Comparison of ENCODE assay signal across 8 mouse cellular contexts in the genomic region with DNA sequence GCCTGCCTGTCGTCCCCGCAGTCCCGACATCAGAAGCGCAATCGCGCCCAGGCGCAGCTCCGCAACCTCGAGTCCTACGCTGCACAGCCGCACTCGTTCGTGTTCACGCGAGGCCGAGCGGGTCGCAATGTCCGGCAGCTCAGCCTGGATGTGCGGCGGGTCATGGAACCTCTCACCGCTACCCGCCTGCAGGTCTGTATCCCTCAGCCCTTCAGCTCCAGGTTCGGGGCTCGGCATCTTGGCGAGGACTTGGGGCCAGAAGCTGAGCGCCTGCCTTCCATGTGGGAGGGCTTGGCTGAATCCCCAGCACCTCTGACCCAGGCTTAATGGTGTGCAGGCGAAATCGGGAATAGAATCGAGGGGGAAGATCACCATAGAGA. TPM values are rescaled to one million over a fixed set of nuclear protein-coding genes. Genes with fewer than 3 reads are reported as not detected.
DNase-seq lines count a peak whose midpoint lies in the region; ATAC-seq and TF ChIP-seq lines count a peak whose summit lies in the region.

No protein-coding gene starts in this region.

- no peak for TF ChIP-seq CTCF in liver, adult 2 months (IDR thresholded peaks at IDR 0.05; ENCODE audit: low read depth, low read length)

- no peak for TF ChIP-seq POLR2A in liver, adult 2 months (IDR thresholded peaks at IDR 0.05; ENCODE audit: extremely low read depth, insufficient read depth, low read length)

- H3K79me2 ChIP-seq in liver, adult 2 months (ENCODE audit: control insufficient read depth, insufficient read depth, low read length), result peaks cover 6% of the 10 kb centered on the region; the same call in 1 of the 2 replicates

- peaks cover 10% of the 10 kb centered on the region for H3K36me3 ChIP-seq in liver, adult 2 months (ENCODE audit: control insufficient read depth, insufficient read depth, low read length)
- H3K36me3 ChIP-seq in embryonic facial prominence, embryonic 12.5 days, result peaks cover 40% of the 10 kb centered on the region
- peaks cover 31% of the 10 kb centered on the region for H3K36me3 ChIP-seq in intestine, embryonic 15.5 days
- peaks cover 42% of the 10 kb centered on the region for H3K36me3 ChIP-seq in neural tube, embryonic 13.5 days

- DNase-seq in liver, adult 2 months (ENCODE audit: extremely low read depth, low read depth, low spot score), result no peak
- DNase-seq in liver, result no peak
- no peak for DNase-seq in frontal cortex, postnatal 25 days (ENCODE audit: low spot score in 2 of 2)
- DNase-seq in spleen, postnatal 36 days (ENCODE audit: low spot score in 2 of 2), result no peak
- no peak for DNase-seq in urinary bladder, postnatal 36 days (ENCODE audit: low spot score in 2 of 2)

- peak overlapping the region; percentile 85 for H3K4me2 ChIP-seq in embryonic facial prominence, embryonic 12.5 days (replicated peaks)
- H3K4me2 ChIP-seq in intestine, embryonic 15.5 days (replicated peaks), result peak overlapping the region; percentile 66
- peak overlapping the region; percentile 92 for H3K4me2 ChIP-seq in neural tube, embryonic 13.5 days

- H3K9me3 ChIP-seq in embryonic facial prominence, embryonic 12.5 days, result no peaks in the 10 kb centered on the region
- no peaks in the 10 kb centered on the region for H3K9me3 ChIP-seq in intestine, embryonic 15.5 days
- no peaks in the 10 kb centered on the region for H3K9me3 ChIP-seq in neural tube, embryonic 13.5 days

- H3K27me3 ChIP-seq in liver, adult 2 months (ENCODE audit: control insufficient read depth, insufficient read depth, low read length), result no peaks in the 10 kb centered on the region
- no peaks in the 10 kb centered on the region for H3K27me3 ChIP-seq in embryonic facial prominence, embryonic 12.5 days
- no peaks in the 10 kb centered on the region for H3K27me3 ChIP-seq in intestine, embryonic 15.5 days (replicated peaks)
- no peaks in the 10 kb centered on the region for H3K27me3 ChIP-seq in neural tube, embryonic 13.5 days

- ATAC-seq in embryonic facial prominence, embryonic 12.5 days (ENCODE audit: insufficient number of reproducible peaks, insufficient read depth, low FRiP score, low TSS enrichment), result peak; percentile 11; the same call in 1 of the 2 replicates
- ATAC-seq in intestine, embryonic 15.5 days, result peak; percentile 47; the same call in 1 of the 2 replicates
- peak; percentile 44 for ATAC-seq in neural tube, embryonic 13.5 days (ENCODE audit: low read depth)

- peak overlapping the region; percentile 83 for H3K9ac ChIP-seq in liver, adult 2 months (ENCODE audit: low read depth, low read length)
- H3K9ac ChIP-seq in embryonic facial prominence, embryonic 12.5 days, result peak overlapping the region; percentile 85
- H3K9ac ChIP-seq in intestine, embryonic 15.5 days, result peak overlapping the region; percentile 86
- peak overlapping the region; percentile 82 for H3K9ac ChIP-seq in neural tube, embryonic 13.5 days

- WGBS in liver, adult 2 months, result under 1% methylated on average over 30 of the region's 30 CpGs
- under 1% methylated on average over 30 of the region's 30 CpGs for WGBS in embryonic facial prominence, embryonic 12.5 days
- WGBS in intestine, embryonic 15.5 days, result under 1% methylated on average over 30 of the region's 30 CpGs
- WGBS in neural tube, embryonic 13.5 days, result under 1% methylated on average over 24 of the region's 30 CpGs

- H3K27ac ChIP-seq in liver, adult 2 months (replicated peaks; ENCODE audit: insufficient read depth, low read depth, low read length), result peak overlapping the region; percentile 1; the same call in 1 of the 2 replicates
- peak overlapping the region; percentile 93 for H3K27ac ChIP-seq in embryonic facial prominence, embryonic 12.5 days
- peak overlapping the region; percentile 91; the same call in 1 of the 2 replicates for H3K27ac ChIP-seq in intestine, embryonic 15.5 days
- H3K27ac ChIP-seq in neural tube, embryonic 13.5 days (replicated peaks), result peak overlapping the region; percentile 90; the same call in 1 of the 2 replicates

- H3K4me3 ChIP-seq in liver, adult 2 months (ENCODE audit: insufficient read depth, low read depth, low read length), result peak overlapping the region; percentile 63
- peak overlapping the region; percentile 97 for H3K4me3 ChIP-seq in embryonic facial prominence, embryonic 12.5 days
- H3K4me3 ChIP-seq in intestine, embryonic 15.5 days (replicated peaks), result peak overlapping the region; percentile 92
- H3K4me3 ChIP-seq in neural tube, embryonic 13.5 days, result peak overlapping the region; percentile 84

- peaks cover 3% of the 10 kb centered on the region; the same call in 1 of the 2 replicates for H3K4me1 ChIP-seq in liver, adult 2 months (ENCODE audit: control insufficient read depth, insufficient read depth, low read length)
- peaks cover 7% of the 10 kb centered on the region for H3K4me1 ChIP-seq in embryonic facial prominence, embryonic 12.5 days
- H3K4me1 ChIP-seq in intestine, embryonic 15.5 days (replicated peaks), result peaks cover 14% of the 10 kb centered on the region
- H3K4me1 ChIP-seq in neural tube, embryonic 13.5 days (replicated peaks), result peaks cover 17% of the 10 kb centered on the region

RNA-seq across cellular contexts. Expression of a gene that starts 0.4 kb away (rescaled TPM):
- 6.5 and 12.5 TPM in 2 replicates for total RNA-seq in liver, adult 2 months (2014; rRNA removed)
- polyA plus RNA-seq in liver, adult 2 months (2012; rRNA removed), result 32.6 and 69.6 TPM in 2 replicates
- polyA plus RNA-seq in embryonic facial prominence, embryonic 12.5 days (2016; fragmentation: Nextera tagmentation; extraction: Ambion mirVana), result 75.0 and 79.3 TPM in 2 replicates
- 91.6 and 95.5 TPM in 2 replicates for polyA plus RNA-seq in intestine, embryonic 15.5 days (2015; fragmentation: Nextera tagmentation; extraction: Ambion mirVana)
- polyA plus RNA-seq in neural tube, embryonic 13.5 days (2015; fragmentation: Nextera tagmentation; extraction: Ambion mirVana), result 48.1 and 51.9 TPM in 2 replicates

RNA-seq across cellular contexts. Expression of a gene that starts 8.8 kb away (rescaled TPM):
- 17.6 and 27.9 TPM in 2 replicates for total RNA-seq in liver, adult 2 months (2014; rRNA removed)
- 44.1 and 47.4 TPM in 2 replicates for polyA plus RNA-seq in liver, adult 2 months (2012; rRNA removed)
- 3.5 and 3.7 TPM in 2 replicates for polyA plus RNA-seq in embryonic facial prominence, embryonic 12.5 days (2016; fragmentation: Nextera tagmentation; extraction: Ambion mirVana)
- polyA plus RNA-seq in intestine, embryonic 15.5 days (2015; fragmentation: Nextera tagmentation; extraction: Ambion mirVana), result 8.3 and 10.7 TPM in 2 replicates
- 8.8 and 9.7 TPM in 2 replicates for polyA plus RNA-seq in neural tube, embryonic 13.5 days (2015; fragmentation: Nextera tagmentation; extraction: Ambion mirVana)

RNA-seq across cellular contexts. Expression of a gene that starts 10.0 kb away (rescaled TPM):
- 51.7 and 60.4 TPM in 2 replicates for total RNA-seq in liver, adult 2 months (2014; rRNA removed)
- 91.8 and 98.3 TPM in 2 replicates for polyA plus RNA-seq in liver, adult 2 months (2012; rRNA removed)
- polyA plus RNA-seq in embryonic facial prominence, embryonic 12.5 days (2016; fragmentation: Nextera tagmentation; extraction: Ambion mirVana), result 330 and 337 TPM in 2 replicates
- polyA plus RNA-seq in intestine, embryonic 15.5 days (2015; fragmentation: Nextera tagmentation; extraction: Ambion mirVana), result 292 and 319 TPM in 2 replicates
- 253 and 267 TPM in 2 replicates for polyA plus RNA-seq in neural tube, embryonic 13.5 days (2015; fragmentation: Nextera tagmentation; extraction: Ambion mirVana)

RNA-seq across cellular contexts. Expression of a gene that starts 19.9 kb away (rescaled TPM):
- total RNA-seq in liver, adult 2 months (2014; rRNA removed), result 14.8 and 17.1 TPM in 2 replicates
- 112 and 186 TPM in 2 replicates for polyA plus RNA-seq in liver, adult 2 months (2012; rRNA removed)
- polyA plus RNA-seq in embryonic facial prominence, embryonic 12.5 days (2016; fragmentation: Nextera tagmentation; extraction: Ambion mirVana), result 3.0 and 3.9 TPM in 2 replicates
- 15.0 and 19.8 TPM in 2 replicates for polyA plus RNA-seq in intestine, embryonic 15.5 days (2015; fragmentation: Nextera tagmentation; extraction: Ambion mirVana)
- 2.6 and 2.7 TPM in 2 replicates for polyA plus RNA-seq in neural tube, embryonic 13.5 days (2015; fragmentation: Nextera tagmentation; extraction: Ambion mirVana)

Comparison
In these comparisons a context has a peak if more than half of its experiments do, and no peak if none do; other contexts are left out.
1. H3K27ac ChIP-seq: peak in every context shown above with its lines; median percentile 93 in embryonic facial prominence, embryonic 12.5 days; 91 in intestine, embryonic 15.5 days; 90 in neural tube, embryonic 13.5 days; 1 in liver, adult 2 months.